Mouse (Mus musculus) brain, embryonic 18.5 days (tissue): ENCODE measurements around the gene Socs3.

ENCODE experiments used
- DNase-seq: peaks from one replicate; pipeline ENCODE4 v3.0.0-alpha.2; 2012; ENCODE audit warnings: low read depth, low spot score

The Socs3 gene

DNA sequence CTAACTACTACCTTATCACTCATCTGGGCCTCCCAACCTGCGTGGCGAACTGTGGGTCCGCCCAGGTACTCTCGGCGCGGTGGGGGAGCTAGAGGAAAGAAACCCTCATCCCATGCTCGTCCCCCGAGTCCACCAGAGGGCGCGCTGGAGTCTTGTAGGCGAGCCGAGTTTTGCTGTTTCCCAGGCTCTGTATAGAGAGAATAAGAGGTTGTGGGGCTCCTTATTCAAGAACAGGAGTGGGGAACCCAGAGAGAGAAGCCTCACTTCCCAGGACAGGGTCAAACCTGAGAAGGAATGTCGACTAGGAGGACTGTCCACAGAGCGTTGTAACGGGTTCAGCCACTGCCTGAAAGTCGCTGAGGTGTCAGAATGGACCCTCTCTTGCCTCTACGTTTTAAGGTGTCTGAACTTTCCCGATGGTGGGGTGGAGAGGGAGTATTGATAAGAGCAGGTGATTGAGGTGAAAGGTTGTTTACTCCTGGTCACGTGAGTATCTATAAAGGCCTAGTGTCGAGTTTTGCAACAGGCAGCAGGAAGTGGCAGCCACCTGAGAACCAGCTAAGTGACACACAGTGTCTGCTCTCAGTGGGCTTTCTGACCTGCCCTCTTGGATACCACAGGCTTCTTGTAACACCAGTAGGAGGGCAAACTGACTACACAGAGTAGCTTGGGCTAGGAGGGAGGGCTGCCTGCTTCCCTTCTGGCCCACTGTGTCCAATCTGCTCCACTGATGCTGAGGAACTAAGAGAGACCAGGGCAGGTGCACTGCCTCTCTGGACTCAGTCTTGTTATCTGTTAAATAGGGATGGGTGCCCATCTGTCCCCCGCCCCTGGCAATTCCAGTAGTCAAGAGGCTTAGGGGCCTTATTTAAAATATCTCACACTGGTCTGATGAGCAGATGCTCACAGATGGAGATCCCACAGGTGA lies at the start of gene Socs3:
Gene Socs3 (minus strand): TSS at position 103 of the 928 bp plus-strand sequence.
- no peak for DNase-seq

DNA sequence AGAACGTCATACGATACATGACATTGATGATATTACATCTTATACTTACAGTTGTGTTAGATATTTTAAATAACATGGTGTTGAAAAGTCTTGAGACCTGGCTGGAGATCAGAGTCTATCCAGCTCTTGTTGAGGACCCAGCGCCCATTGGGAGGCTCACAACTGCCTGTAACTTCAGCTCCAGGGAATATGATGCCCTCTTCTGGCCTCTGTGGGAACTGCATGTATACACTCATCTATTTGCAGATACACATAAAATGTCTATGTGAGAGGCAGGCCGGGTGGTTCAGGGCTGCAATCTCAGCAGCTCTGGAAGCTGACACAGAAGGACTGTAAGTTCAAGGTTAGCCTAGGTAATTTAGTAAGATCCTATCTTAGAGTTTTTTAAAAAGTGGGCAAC lies 48.5 kb upstream of the Socs3 start:
- DNase-seq: no peak

DNA sequence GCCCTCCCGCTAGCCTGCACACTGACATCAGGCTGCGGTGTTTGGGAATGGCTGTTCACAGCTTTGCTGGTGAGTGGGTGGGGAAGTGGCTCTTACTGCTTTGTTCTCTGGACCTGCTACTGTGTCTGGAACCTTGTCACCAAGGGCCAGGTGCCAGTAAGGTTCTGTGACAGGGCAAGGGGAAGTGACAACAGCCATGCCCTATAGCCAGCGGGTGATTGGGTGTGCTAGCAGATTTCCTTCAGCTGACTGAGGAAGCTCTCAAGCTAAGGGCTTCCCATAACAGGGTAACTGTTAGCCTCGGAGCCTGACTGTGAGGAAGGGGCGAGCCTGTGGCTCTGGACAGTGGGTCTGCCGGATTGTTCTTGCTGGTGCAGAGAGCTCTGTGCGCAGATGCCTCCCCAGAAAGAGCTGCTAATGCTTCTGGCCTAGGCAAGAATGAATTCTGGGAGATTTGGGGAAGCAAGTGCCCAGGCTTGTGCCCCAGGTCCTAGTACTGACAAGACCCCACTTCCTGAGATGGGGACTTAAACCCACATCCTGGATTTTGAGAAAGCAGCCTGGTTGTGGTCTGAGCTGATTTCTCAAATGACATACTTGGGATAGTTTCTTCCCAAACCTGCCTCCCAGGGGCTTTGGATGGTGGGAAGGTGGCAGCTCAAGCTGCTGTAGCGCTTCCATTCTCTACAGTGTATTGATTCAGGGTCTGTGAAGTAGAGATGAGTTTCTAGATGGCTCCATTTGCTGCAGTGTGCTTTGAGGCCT lies 45.7 kb upstream of the Socs3 start:
- no peak for DNase-seq

DNA sequence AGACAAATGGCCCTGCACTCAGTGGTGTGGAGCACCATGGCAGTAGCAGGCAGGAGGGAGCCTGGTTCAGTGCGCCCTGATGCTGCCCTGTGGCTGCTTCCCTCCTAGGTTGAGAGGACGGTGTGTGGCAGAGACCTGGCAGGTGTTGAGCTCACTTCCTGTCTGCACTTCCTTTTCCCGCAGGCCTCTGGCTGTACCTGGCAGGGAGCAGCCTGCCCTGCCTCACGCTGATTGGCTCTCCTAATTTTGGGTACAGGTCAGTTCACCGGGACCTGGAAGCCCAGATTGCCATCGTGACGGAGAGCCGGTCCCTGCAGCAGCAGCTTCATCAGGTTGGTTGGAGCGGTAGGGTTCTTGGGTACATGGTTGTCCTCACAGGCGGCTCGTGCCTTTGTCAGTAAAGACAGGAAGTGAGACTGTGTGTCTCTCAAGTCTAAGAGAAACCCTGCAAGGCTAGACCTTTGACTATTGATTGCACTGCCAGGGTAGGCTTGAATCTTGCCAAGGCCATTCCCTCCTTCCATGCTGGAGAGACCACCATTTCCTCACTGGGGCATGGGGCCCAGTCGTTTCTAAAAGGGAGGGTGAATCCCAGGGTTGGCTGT lies 44.6 kb upstream of the Socs3 start:
- DNase-seq: no peak

DNA sequence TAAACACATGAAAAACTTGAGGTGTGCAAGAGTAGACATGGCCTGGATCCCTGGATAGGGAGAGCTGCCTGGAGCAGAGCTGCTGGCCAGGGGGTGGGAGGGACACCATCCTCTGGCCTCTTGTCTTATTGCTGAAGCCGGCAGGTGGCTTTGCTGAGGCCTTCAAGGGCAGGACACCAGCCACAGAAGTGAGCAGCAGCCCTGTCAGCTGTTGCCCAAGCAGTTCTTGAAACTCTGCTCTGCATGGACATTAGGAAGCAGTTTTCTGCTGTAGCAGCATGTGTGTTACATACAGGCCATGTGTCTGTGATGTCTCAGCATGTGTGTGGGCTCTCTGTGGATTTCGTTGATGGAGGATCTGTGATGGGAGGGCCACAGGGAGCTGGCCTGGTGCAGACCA lies 43.5 kb upstream of the Socs3 start:
- no peak for DNase-seq

DNA sequence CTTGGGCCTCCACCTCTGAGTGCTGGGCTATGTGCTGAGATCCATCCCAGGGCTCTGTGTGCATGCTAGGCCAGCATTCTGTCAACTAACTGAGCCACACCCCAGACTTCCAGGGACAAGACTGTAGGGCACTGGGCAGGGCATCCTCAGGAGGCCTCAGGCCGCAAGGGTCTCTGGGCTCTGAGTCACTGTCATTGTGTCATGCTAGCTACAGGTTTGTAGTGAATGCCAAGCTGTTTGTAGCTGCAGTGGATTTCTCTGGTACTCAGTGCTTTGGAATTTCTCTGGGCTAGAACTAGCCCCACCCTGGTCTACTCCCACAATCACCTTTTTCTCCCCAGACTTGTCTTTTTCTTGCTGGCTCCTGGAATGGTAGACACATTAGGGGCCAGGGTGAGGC lies 42.7 kb upstream of the Socs3 start:
- no peak for DNase-seq

DNA sequence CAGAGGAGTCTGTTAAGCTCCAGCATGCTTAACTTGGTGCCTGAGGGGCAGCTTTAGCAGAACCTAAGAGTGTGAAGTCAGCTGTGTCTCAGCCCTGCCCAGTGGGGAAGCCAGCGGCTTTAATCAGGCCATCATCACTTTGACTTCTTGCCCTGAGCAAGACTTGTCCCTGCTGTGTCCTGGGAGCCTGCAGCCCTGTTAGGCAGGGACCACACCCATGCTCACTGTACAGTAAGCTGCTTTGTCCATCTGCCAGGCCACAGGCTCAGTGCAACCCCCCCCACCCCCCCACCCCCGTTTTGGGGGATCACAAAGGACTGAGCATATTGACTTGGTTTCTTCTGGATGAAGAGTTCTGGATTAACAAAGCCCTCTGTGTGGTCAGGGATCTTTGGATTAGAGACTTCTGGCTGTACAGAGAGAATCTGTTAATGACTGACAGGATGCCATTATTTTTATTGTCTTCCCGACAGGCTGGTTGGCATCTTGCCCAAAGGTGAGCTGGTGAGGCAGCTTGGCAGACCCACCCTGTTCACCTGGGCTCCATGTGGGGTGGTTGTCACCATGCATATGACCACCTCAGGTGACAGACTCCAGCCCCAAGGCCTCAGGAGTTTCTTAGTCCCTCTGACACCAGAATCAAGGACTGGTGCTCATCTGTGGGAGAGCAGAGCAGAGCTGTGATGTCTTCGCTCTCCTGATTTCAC lies 40.2 kb upstream of the Socs3 start:
- DNase-seq: no peak

DNA sequence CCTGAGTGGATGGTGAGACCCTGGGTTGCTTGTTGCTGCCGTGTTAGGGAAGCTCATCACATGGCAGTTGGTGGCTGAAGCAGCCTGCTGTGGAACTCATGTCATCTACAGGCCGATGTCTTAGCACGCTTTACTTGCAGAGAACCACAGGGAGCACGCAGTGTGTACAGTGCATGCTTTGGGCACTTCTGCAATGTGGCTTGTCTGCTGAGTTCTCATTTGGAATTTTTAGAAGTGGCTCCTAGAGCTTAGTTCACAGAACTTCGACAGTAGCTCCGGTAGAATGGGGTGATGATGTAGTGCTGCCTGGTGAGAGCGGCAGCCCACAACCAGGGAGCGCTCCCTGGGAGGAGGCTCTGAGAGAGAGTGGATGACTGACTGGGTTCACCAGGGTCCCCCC lies 39.0 kb upstream of the Socs3 start:
- no peak for DNase-seq

DNA sequence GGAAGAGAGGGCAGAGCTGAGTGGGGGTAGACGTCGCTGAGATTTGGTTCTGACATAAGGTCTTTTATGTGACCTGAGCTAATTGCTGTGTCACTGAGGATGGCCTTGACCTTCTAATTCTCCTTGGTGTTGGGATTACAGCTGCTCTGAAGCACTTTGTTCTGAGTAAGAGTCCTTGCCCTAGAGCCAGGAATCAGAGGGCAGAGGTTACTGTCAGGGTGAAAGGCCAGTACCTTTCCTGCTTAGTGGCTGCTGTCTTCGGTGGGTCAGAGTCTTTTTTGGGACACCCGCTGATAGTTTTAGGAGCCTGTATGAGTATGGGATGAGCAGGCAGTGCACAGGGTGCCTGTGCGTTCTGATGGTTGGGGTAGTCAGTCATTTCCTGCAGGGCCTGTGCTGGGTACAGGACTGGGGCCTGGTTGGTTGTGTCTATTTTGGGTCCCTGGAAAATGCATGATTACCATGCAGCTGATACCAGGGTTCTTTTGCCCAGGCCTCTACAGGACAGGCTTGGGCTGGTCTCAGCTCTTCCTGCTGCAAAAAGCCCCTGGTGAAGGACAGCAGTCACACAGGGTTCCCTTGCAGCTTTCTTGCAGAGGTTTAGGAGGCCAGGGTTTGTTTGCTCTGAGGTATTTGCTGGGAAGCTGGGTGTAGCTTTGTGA lies 38.4 kb upstream of the Socs3 start:
- DNase-seq: no peak

DNA sequence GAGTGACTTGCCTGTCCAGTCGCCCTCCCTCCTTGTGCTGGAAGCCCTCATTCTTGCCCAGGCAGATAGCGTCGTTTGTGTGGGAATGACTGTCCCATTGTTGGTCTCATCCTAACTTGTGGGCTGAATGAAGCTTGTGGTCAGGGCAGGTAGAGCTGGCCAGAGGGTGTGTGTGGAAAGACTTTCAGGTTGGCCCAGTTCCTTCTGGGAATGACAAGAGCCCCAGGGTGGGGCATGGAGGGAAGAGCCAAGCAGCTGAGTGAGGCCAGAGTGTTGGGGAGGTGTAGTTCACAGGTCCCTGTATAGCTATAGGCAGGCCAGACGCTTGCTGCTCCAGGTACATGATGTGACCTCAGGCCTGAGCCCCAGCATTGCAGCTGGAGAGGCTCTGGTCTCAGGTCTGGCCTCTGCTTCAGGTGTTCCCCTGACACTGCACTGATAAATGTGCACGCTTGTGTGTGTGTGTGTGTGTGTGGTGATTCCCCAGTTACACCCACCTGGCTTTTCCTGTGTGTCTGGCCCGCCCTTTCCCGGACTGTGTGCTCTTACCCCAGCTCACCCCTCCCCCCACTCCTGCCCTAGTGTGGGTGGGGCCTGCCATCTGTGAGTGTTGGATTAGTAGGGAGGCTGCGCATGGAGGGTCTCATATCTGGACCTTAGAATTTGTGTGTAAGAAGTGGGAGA lies 37.8 kb upstream of the Socs3 start:
- DNase-seq: no peak

DNA sequence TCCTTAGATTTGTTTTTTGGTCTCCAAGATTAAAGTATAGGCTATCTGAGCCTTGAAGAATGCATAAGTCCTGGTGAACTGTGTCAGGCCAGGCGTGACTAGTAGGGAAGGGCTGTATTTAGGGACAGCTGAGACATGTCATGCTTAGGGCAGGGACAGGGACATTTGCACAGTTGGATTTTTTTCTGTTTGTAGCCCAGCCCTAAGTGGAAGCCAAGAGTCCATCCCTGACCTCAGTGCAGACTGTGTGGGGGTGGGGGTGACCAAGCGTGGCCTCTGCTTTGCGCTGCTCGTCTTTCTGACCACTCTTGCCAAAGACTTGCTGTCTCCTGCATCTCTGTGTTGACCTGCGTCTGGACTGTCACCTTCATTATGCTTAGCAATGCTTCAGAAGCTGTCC lies 34.4 kb upstream of the Socs3 start:
- DNase-seq: no peak

DNA sequence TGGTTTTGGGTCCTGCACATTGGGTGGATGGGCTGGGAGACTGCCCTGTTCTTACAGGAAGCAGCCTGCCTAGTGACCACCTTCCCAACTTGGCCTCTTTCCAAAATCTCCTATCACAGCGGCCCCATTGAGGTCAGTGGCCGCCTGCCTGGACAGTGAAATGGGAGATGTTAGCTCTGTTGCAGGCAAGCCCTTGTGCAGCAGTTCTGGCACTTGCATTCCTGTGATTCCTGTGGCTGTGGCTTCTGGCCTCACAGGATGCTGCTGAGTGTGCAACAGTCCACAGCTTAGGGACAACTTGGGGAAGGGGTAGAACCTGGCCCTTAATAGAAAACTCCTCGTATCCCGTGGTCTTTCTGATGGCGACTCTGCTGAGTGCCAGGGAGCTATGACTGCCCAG lies 33.9 kb upstream of the Socs3 start:
- no peak for DNase-seq

DNA sequence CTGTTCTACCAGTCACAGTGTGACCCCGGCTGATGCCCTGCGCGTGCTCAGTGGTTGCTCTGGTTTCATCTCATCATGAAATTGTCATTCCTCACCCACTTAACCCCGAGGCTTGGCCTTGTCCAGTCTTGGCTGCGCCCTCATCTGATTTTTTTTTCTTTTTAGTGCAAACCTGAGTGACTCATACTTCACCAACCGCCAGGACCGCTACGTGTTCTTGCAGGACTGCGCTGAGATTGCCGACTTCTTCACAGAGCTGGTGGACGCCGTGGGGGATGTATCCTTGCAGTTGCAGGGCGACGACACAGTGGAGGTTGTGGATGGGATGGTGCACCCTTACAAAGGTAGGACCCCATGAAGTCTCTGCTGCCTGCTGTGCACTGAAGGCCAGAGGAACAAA lies 33.3 kb upstream of the Socs3 start:
- DNase-seq: no peak

DNA sequence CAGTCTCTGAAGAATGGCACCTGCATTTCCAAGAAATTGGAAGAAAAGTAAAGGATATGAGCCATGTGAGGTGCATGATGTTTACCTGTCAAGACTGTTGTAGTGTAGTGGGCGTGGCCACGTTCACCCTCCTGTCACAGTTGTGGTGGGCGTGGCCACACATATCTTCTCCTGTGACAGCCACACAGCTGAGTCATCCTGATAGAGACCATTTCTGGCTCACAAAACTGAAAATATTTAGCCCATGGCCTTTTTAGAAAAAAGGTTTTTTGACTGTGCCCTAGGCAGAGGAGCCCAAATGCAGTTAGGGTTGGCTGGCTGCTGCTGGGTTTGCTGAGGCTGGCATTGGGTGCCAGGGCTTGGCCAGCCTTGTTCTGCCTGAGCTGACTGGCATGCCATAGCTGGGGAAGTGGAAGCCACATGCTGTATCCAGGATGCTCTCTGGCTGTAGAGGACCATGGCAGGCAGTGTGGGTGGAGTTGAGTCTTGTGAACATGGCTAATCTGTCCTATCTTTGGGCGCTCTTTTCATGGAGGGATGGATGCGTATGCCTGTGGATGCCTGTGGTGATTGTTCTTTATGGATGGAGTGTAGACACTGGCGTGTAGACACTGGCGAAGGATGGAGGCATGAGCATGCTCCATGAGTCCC lies 30.8 kb upstream of the Socs3 start:
- DNase-seq: no peak

DNA sequence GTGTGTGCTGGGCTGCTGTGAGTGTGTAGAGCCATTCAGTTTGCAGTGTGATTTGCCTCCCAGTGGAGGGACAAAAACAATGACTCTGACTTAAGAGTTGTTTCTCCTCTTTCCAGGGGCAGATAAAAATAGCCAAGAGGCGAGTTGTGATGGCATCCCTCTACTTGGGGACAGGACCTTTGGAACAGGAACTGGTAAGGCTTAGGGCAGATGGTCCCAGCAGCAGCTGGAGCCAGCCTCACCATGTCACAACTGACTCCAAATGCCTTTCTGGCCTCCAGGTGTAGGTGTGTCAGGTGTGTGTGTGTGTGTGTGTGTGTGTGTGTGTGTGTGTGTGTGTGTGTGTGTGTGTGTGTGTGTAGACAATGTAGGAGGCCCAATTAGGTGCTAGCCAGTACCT lies 30.2 kb upstream of the Socs3 start:
- DNase-seq: no peak

DNA sequence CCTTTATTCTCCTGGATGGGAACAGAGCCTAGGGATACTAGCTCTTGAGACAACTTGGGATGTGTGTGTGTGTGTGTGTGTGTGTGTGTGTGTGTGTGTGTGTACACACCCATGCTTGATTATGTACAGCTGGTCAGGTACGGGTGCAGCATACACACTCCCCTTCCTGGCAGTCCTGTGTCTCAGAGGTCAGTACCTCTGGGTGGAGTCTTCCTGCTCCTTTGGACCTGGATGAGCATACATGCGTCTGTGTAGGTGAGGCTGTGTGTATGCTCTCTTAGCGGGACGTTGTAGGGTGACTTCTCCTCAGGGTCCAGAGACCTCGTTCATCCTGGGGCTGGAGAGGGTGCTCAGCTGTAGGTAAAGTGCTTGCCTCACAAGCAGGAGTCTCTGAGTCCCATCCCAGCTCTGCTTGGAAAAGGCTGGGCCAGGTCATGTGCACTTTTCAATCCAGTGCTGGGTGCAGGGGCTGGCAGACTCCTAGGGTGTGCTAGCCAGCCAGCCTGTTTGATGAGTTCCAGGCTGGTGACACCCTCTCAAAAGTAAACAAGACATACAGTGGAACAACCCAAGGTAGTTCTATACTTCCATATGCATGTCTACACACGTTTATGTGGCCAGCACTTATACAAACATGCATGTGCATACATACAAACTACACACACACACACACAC lies 29.6 kb upstream of the Socs3 start:
- no peak for DNase-seq

DNA sequence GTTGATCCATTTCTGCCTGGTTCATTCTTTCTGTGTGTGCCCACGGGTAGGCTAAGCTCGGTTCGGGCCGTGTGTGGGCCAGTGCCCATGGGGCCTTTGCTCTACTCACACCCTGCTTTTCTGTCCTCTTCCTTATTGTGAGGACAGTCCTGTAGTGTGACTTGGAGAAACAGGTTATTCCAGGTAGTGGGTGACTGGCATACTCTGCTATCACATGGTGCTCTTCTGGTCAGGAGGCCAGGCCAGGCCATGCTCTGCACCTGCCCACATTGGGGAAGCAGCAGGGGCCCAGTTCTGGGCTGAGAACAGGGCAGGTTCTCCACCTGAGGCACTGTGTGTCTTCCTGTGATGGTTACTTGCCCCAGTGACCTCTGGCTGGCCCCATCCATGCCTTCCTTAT lies 28.5 kb upstream of the Socs3 start:
- DNase-seq: no peak

DNA sequence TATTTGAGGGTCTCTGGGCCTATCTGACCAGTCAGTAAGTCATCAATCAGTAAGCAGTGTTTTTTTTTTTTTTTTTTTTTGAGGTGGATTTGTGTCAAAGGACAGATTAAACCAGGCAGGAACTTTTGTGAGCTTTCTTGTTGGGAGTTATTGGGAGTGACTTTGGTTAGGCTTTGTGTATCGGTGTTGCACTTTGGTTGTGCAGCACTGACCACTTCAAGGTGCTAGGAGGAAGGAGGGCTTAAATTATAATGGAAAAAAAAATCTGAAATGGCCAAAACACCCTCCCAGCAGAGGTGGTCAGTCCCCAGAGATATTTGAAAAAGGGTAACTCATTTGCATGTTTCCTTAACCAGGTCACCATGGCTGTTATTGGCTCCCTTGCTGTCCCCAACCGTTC lies 27.2 kb upstream of the Socs3 start:
- no peak for DNase-seq

DNA sequence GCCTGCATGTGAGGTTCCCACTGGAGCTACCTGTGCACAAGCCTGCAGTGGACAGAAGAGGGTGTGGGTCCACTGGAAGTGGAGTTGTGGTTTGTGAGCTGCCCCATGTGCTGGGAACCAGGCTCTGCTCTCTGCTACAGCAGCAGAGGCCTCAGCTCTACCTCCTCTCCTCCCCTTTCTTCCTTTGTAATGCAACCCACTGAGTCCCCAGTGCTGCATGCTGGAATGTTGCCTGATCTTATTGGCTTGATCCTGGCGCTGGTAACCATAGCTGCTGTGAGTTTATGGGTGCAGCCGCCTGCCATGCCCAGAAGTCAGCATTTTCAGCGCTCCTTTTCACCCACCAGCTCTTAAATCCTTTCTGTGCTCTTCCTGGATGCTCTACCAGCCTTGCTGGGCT lies 26.2 kb upstream of the Socs3 start:
- DNase-seq: no peak

DNA sequence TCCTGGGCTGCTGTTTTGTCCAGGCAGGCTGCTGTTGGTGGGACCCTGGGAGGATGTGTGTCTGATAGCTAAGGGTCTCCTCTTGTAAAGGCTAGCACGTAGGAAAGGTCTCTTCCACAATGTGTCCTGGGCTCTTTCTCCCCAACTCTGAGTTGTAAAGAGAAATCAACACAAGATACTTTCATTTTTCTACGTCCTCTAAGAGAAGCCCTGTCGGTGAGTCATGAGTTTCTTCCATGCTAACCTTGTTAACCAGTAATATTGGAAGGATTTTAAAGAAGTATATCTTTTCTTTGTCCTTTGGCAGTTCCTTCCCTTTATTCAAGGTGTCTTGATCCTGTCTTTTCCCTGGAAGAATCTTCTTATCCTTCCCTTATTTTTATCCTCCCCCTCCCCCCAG lies 25.8 kb upstream of the Socs3 start:
- DNase-seq: no peak
